Mouse (Mus musculus): ENCODE data around the gene Psmc3ip. TPM values are rescaled to one million over a fixed set of nuclear protein-coding genes. Genes with fewer than 3 reads are reported as not detected.
"Not testable (repeated sequence)": the region's sequence is repeated elsewhere in the genome, so short reads cannot be mapped to it uniquely, and the experiment has no call there.

Psmc3ip gene
- polyA plus RNA-seq, 1 experiment from 2014 or later: 28.2 TPM

DNA sequence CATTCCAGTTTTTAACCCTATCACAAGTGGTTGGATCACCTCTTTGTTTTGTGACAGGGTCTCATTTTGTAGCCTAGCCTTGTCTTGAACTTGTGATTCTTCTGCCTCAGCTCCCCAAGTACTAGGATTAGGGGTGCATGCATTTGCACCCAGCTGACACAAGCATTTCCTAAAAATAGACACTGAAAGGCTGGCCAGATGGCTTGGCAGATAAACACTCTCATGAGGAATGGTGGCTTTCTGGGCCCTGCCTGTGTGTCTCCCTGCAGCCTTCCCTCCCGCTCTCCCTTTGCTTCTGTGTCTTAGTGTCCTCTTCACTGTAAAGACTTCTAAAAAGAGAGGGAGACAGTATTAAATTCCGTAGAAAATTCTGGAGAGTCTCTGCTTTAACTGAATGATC, 36.0 kb upstream of the Psmc3ip start:
- H3K27me3 ChIP-seq (replicated peaks): peaks cover 12% of the 10 kb centered on the region; the same call in 1 of the 2 replicates
- peaks cover 18% of the 10 kb centered on the region for H3K4me1 ChIP-seq
- 60% methylated on average over 2 of the region's 2 CpGs for WGBS (ENCODE audit: insufficient replicate concordance)
- no peak overlapping the region for H3K27ac ChIP-seq
- no peak for ATAC-seq
- H3K4me2 ChIP-seq: no peak overlapping the region
- H3K4me3 ChIP-seq: no peak overlapping the region
- H3K9me3 ChIP-seq (replicated peaks): 0 out of 2 replicates have a peak, but pooled peaks cover 5% of the 10 kb centered on the region
- no peak overlapping the region for H3K9ac ChIP-seq
- H3K36me3 ChIP-seq: peaks cover 11% of the 10 kb centered on the region

DNA sequence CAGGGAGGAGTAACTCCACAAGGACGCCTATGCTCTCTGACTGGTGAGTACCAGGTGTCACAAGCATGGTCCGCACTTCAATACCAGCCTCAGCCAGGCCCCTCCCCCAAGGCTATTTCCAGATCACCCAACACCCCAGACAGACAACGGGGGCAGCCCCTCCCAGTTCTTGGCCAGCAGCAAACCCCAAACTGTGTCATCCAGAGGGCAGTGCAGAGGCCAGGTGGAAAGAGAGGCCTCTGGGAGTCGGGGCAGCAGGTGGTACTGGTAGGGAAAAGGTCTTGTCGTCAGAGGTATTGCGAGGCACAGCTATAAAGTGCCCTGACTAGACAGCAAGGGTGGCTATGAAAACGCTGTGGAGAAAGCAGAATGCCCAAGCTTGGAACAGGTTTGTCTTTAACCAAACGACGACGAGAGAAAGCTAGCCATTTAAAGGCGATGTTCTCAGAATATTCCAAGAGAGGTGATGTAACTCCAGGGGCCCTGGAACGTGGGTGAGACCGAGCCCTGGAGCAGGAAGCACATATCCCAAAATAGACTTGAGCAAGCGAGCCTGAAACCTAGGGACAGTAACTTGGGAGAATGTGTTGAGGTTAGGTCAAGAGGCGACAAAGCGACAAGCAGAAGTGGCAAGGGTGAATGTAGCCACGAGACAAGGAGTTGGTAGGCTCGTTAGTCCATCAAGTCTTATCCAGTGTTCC, 35.0 kb upstream of the Psmc3ip start:
- H3K27ac ChIP-seq: no peak overlapping the region
- 0 out of 2 replicates have a peak, but pooled peaks cover 5% of the 10 kb centered on the region for H3K9me3 ChIP-seq (replicated peaks)
- H3K4me3 ChIP-seq: no peak overlapping the region
- ATAC-seq: no peak
- WGBS (ENCODE audit: insufficient replicate concordance): 38% methylated on average over 18 of the region's 18 CpGs
- peaks cover 21% of the 10 kb centered on the region for H3K36me3 ChIP-seq
- H3K27me3 ChIP-seq (replicated peaks): peaks cover 12% of the 10 kb centered on the region; the same call in 1 of the 2 replicates
- peaks cover 18% of the 10 kb centered on the region for H3K4me1 ChIP-seq
- no peak overlapping the region for H3K9ac ChIP-seq
- peak overlapping the region; percentile 18; the same call in 1 of the 2 replicates for H3K4me2 ChIP-seq

DNA sequence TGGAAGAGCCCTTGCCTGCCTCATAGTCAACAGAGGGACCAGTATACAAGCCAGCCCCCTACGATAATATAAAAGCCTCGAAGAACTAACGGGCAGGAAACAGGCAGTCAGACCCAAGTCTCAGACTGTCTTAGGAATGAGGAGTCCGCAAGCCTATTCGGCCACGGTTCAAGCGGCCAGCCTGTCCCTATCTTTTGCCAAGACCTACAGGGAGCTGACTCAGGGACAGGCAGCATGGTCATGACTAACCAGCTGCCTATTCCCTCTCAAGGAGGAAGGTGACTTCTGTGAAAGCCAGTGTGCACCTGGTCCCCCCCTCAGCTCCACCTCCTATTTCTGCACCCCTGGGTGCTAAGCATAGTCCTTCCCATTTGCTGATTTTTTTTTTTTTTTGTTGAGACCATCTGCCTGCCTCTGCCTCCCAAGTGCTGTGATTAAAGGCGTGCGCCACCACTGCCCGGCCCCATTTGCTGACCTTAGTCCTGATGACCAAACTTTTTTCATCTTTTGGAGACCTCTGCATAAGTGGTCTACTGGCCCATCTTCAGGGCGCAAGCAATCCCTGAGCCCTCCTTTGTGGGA, 33.9 kb upstream of the Psmc3ip start:
- Histone ChIP-seq H3K4me2 (no peak overlapping the region), H3K9me3 (replicated peaks) (0 out of 2 replicates have a peak, but pooled peaks cover 5% of the 10 kb centered on the region), H3K27me3 (replicated peaks) (peaks cover 7% of the 10 kb centered on the region; the same call in 1 of the 2 replicates), H3K4me3 (no peak overlapping the region), H3K27ac (no peak overlapping the region), H3K36me3 (peaks cover 31% of the 10 kb centered on the region), H3K9ac (no peak overlapping the region), H3K4me1 (peaks cover 18% of the 10 kb centered on the region)
- 74% methylated on average over 11 of the region's 11 CpGs for whole genome bisulfite sequencing (ENCODE audit: insufficient replicate concordance)
- ATAC-seq: no peak

DNA sequence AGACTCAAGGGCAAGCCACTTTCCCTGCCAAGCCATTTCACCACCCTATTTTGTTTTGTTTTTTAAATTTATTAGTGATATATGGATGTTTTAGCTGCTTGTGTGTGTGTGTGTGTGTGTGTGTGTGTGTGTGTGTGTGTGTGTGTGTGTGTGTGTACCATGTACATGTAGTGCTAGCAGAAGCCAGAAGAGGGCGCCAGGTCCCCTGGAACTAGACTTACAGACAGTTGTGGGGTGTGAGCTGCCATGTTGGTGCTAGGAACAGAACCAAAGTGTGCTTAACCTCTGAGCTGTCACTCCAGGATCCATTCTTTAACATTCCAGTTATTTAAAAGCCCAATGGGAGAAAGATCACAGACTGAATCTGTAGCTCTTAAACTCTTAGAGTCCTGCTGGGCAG, 31.8 kb upstream of the Psmc3ip start:
- Histone ChIP-seq H3K36me3 (peaks cover 51% of the 10 kb centered on the region), H3K4me2 (no peak overlapping the region), H3K9ac (no peak overlapping the region), H3K4me3 (no peak overlapping the region), H3K27me3 (replicated peaks) (peaks cover 7% of the 10 kb centered on the region; the same call in 1 of the 2 replicates), H3K27ac (no peak overlapping the region), H3K9me3 (replicated peaks) (0 out of 2 replicates have a peak, but pooled peaks cover 5% of the 10 kb centered on the region), H3K4me1 (peaks cover 18% of the 10 kb centered on the region)
- no peak for ATAC-seq
- 67% methylated on average over 1 of the region's 1 CpGs for WGBS (ENCODE audit: insufficient replicate concordance)

DNA sequence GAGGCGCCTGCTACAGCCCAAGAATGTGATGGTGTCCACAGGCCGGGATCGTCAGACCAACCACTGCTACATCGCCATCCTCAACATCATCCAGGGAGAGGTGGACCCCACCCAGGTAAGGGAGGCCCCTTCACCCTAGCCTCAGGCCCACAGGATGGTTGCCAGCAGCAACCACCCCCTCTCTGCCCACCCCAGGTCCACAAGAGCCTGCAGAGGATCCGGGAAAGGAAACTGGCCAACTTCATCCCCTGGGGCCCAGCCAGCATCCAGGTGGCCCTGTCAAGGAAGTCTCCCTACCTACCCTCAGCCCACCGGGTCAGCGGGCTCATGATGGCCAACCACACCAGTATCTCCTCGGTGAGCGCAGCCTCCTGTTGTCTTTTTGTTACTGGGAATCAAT, 29.8 kb upstream of the Psmc3ip start:
- Histone ChIP-seq H3K36me3 (peaks cover 54% of the 10 kb centered on the region), H3K4me1 (peaks cover 17% of the 10 kb centered on the region)
- not testable (repeated sequence) for H3K27ac ChIP-seq; H3K4me3 ChIP-seq; H3K9me3 ChIP-seq (replicated peaks); H3K4me2 ChIP-seq; H3K27me3 ChIP-seq (replicated peaks); H3K9ac ChIP-seq; ATAC-seq
- WGBS (ENCODE audit: insufficient replicate concordance): 82% methylated on average over 9 of the region's 9 CpGs

DNA sequence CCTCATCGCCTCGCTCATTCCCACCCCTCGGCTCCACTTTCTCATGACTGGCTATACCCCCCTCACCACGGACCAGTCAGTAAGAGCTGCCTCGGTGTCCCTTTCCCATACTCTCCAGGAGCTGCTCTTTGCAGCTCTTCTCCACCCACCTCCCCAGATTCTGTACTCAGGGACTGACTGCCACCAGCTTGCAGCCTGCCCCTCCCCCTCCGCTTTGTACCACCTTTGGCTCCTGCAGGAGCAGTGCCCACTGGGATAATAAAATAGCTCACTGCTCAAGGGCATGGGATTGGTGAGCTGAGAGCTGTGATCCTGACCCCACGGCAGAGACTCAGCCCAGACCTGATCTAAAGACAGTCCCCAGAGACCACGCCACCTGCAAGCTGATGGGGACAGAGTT, 29.3 kb upstream of the Psmc3ip start:
- 83% methylated on average over 8 of the region's 8 CpGs for WGBS (ENCODE audit: insufficient replicate concordance)
- H3K36me3 ChIP-seq: peaks cover 54% of the 10 kb centered on the region
- not testable (repeated sequence) for ATAC-seq; H3K4me2 ChIP-seq; H3K27me3 ChIP-seq (replicated peaks); H3K9ac ChIP-seq; H3K27ac ChIP-seq; H3K4me3 ChIP-seq; H3K9me3 ChIP-seq (replicated peaks)
- peaks cover 15% of the 10 kb centered on the region for H3K4me1 ChIP-seq

DNA sequence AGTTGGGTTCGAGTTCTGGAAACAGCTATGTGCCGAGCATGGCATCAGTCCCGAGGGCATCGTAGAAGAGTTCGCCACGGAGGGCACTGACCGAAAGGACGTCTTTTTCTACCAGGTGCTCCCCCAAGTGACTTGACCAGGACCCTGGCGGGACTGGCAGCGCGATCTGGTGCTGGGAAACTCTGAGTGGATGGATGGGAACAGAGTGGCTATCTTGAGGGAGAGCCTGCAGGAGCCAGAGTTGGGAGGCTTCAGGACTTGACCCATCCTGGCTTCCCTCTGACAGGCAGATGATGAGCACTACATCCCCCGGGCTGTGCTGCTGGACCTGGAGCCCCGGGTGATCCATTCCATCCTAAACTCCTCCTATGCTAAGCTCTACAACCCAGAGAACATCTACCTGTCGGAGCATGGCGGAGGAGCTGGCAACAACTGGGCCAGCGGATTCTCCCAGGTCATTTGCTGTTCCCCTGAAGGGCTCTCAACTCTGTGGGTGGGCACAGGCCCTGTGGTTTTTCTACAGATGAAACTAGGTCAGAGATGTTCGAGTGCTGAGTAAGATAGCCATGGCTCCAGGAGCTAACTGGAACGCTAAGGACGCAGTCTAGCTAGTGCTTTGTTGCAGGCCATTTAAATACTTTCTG, 25.4 kb upstream of the Psmc3ip start:
- Histone ChIP-seq H3K4me1 (peaks cover 42% of the 10 kb centered on the region), H3K4me2 (peak overlapping the region; percentile 96), H3K9me3 (replicated peaks) (no peaks in the 10 kb centered on the region), H3K36me3 (peaks cover 52% of the 10 kb centered on the region), H3K4me3 (peak overlapping the region; percentile 83), H3K27ac (peak overlapping the region; percentile 94), H3K27me3 (replicated peaks) (no peaks in the 10 kb centered on the region), H3K9ac (peak overlapping the region; percentile 92)
- ATAC-seq: no peak
- 23% methylated on average over 19 of the region's 19 CpGs for WGBS (ENCODE audit: insufficient replicate concordance)

DNA sequence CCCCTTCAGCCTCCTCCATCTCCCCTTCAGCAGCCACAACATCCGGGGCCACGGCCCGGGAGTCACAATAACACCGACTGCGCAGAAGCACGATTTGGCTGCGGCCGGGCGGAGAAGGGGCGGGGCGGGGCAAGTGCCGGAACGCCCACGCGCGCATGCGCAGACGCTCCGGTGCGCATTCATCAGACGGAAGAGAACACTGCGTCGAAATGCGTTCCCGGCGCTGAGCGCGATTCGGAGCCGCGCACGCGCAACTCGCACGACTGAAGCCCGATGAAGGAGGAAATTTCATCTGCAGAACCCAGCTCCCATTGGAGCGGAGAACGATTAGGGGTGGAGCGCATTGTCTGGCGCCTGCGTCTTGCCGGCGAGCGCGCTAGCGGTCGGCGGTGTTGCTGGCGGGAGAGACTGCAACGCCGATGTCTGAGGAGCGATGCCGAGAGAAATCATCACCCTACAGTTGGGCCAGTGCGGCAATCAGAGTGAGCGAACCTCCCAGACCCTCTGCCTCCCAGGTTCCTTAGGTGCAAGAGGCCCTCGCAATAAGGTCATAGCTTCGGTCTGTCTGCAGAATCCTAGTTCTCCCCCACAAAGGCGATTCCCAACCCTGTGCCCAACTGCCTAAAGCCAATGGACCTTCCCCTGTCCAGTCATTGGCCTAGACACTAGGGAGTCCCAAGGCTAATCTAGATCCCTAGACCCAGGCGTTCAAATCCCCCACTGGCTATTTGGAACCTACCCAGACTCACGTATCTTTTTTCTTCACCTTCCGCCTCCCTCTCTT, 24.7 kb upstream of the Psmc3ip start, which contains the start of the genes Retreg3 and Tubg1:
Gene Retreg3 (minus strand): TSS at position 133 of the 784 bp plus-strand sequence.
Gene Tubg1 (plus strand): TSS at position 178 of the 784 bp plus-strand sequence.
- H3K4me2 ChIP-seq: peak within 1 kb of the TSS; percentile 96
- peak; percentile 93 for ATAC-seq
- peaks cover 48% of the 10 kb centered on the region for H3K4me1 ChIP-seq
- under 1% methylated on average over 61 of the region's 61 CpGs for WGBS (ENCODE audit: insufficient replicate concordance)
- no peaks in the 10 kb centered on the region for H3K9me3 ChIP-seq (replicated peaks)
- peaks cover 52% of the 10 kb centered on the region for H3K36me3 ChIP-seq
- no peaks in the 10 kb centered on the region for H3K27me3 ChIP-seq (replicated peaks)
- H3K27ac ChIP-seq: peak within 1 kb of the TSS; percentile 94
- H3K4me3 ChIP-seq: peak within 1 kb of the TSS; percentile 83
- H3K9ac ChIP-seq: peak within 1 kb of the TSS; percentile 92

DNA sequence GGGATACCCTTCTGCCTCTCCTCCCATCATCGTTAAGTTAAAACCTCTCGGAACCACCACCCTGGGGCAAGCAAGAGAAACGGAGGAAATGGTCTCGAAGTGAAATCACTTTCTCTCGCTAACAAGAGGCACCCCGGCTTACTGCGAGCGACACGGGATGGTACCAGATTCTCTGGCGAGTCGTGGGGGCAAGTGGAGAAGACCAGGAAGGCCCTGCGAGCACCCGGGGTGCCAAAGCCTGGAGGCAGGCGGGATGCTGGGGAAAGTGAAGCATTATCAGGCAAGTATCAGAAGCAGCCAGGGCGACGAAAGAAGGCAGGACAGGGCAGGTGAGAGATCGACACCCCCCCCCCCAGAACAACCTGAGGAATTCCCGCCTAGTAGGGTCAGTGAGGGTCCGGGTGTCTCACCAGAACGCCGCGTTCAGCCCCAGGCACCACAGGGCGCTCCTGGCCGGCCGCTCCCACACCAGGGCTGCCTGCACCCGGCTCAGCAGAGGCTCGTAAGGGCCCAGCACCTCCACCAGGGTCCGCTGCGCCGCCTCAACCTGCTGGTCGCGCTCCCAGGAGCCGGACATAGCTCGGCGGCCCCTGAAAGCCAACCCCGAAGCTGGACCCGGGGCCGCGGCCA, 24.0 kb upstream of the Psmc3ip start:
- peaks cover 48% of the 10 kb centered on the region for H3K4me1 ChIP-seq
- peak overlapping the region; percentile 83 for H3K4me3 ChIP-seq
- peak; percentile 73 for ATAC-seq

DNA sequence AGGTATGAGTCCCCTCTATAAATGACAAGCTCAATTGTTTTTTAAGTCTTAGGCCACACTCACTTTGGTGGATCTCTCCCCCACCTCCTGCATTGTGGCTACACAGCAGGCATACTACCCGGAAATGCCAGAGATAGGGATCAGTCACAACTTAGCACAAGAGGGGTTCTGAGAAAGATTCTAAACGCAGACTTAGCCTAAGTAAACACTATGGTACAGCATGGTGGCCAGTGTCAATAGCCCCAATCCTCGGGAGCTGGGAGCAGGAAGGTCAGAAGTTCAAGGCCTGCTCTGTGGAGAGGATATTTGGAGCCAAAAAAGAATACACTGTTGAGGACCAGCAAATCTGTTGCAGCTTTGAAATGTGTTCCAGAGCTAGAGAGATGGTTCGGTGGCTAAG, 22.9 kb upstream of the Psmc3ip start:
- Histone ChIP-seq H3K27ac (peak overlapping the region; percentile 94), H3K4me3 (peak overlapping the region; percentile 83), H3K9ac (peak overlapping the region; percentile 92), H3K36me3 (peaks cover 51% of the 10 kb centered on the region), H3K4me1 (peaks cover 48% of the 10 kb centered on the region), H3K4me2 (peak overlapping the region; percentile 96), H3K9me3 (replicated peaks) (peaks cover 4% of the 10 kb centered on the region; the same call in 1 of the 2 replicates), H3K27me3 (replicated peaks) (no peaks in the 10 kb centered on the region)
- no peak for ATAC-seq
- 19% methylated on average over 4 of the region's 4 CpGs for WGBS (ENCODE audit: insufficient replicate concordance)

More for the DNA sequence above, 24.0 kb upstream of the Psmc3ip start:
- Histone ChIP-seq H3K36me3 (peaks cover 51% of the 10 kb centered on the region), H3K27me3 (replicated peaks) (no peaks in the 10 kb centered on the region), H3K27ac (peak overlapping the region; percentile 94), H3K9ac (peak overlapping the region; percentile 92), H3K4me2 (peak overlapping the region; percentile 96), H3K9me3 (replicated peaks) (no peaks in the 10 kb centered on the region)
- under 1% methylated on average over 37 of the region's 39 CpGs for WGBS (ENCODE audit: insufficient replicate concordance)

DNA sequence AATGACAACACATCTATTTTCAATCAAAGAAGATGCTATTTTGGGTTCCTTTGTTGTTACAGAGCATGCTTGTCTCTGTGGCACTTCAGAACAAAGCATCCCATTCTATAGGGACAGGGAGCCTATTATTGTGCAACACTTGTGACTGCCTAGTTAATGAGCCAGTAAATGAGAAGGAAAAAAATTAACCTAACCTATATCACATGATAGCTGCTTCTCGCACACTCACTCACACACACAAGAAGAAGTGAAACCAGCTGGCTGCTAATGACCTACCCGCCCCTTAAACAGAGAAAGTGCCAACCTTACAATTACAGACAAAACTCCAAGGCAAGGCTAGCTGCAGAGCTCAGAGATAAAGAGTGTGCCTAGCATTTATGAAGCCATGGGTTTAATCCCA, 20.3 kb upstream of the Psmc3ip start:
- H3K27ac ChIP-seq: no peak overlapping the region
- ATAC-seq: no peak
- H3K9me3 ChIP-seq (replicated peaks): peaks cover 7% of the 10 kb centered on the region; the same call in 1 of the 2 replicates
- H3K9ac ChIP-seq: no peak overlapping the region
- no peak overlapping the region for H3K4me3 ChIP-seq
- no peak overlapping the region for H3K4me2 ChIP-seq
- H3K36me3 ChIP-seq: peaks cover 49% of the 10 kb centered on the region
- peaks cover 35% of the 10 kb centered on the region for H3K4me1 ChIP-seq
- H3K27me3 ChIP-seq (replicated peaks): no peaks in the 10 kb centered on the region
- 83% methylated on average over 2 of the region's 2 CpGs for WGBS (ENCODE audit: insufficient replicate concordance)
